Mouse (Mus musculus) v-Abl transformed pro-B cells (cell line): ENCODE results near the gene Fam57b.

Source experiments
- in situ Hi-C, 2 experiments: fragments of 400-800 bp; cut with MboI; formaldehyde crosslinking; loops; one replicate each; pipeline ENCODE4 v1.15.1; 2025; ENCODE audit not compliant: unreplicated experiment in 2 of 2

The Fam57b gene

DNA sequence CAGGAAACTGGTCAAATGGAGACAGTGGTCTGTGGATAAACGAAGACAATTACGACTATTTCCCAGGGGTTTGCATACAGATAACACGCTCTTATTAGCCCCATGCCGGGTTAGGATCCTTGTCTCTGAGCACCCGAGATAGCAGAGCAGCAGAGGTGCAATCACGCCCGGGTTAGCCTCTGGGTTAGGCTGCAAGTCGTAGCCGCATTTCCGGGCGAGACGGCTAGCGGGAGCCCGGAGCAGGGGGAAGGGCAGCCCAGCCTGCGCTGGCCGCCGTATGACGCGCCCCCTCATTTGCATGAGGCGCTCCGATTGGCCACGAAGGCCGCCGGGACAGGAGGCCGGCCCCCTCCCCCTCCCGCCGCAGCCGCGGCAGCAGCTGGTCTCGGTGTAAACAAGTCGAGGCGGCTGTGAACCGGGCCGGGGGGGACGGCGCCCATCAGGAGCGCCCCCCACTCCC is 20.8 kb upstream of the Fam57b start, which contains the start of gene Ypel3:
Gene Ypel3, plus strand, starts transcription at position 358 of the 460 bp plus-strand sequence.
- in situ Hi-C loops: loop anchor here in 1 of 2 experiments (5.0 kb wide), 1 partner anchor 74 kb away; no protein-coding TSS in a partner anchor

GRCm38 (mm10) chr7:126777476-126777875 is 20.0 kb upstream of the Fam57b start:
- in situ Hi-C loops: loop anchor here in 1 of 2 experiments (5.0 kb wide), 1 partner anchor 75 kb away; no protein-coding TSS in a partner anchor

DNA sequence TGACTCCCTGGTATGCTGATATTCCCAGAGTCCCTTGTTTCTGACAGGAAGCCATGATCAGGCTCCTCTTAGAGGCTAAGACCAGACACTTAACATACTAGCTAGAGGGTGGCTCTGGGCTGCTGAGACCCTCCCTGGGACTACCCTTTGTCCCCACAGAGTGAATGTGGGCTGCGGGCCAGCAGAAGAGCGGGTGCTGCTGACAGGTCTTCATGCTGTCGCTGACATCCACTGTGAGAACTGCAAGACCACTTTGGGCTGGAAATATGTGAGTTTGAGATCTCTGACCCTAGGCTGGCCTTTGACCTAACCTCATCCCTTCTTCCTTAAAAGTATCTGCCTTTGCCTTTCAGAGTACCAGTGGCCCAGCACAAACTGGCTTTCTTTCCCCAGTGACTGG is 19.3 kb upstream of the Fam57b start:
- in situ Hi-C loops: loop anchor here in 1 of 2 experiments (5.0 kb wide), 1 partner anchor 76 kb away; no protein-coding TSS in a partner anchor

DNA sequence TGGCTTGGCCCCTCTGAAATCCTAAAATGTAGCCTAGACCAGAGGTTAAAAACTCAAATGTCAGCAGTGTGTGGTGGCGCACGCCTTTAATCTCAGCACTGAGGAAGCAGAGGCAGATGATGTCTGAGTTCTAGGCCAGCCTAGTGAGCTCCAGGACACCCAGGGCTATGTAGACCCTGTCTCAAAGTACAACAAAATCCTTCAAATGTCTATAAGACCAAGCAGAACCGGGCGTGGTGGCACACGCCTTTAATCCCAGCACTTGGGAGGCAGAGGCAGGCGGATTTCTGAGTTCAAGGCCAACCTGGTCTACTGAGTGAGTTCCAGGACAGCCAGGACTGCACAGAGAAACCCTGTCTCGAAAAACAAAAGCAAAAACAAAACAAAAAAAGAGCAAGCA is 18.4 kb upstream of the Fam57b start:
- in situ Hi-C loops: loop anchor here in 1 of 2 experiments (5.0 kb wide), 1 partner anchor 77 kb away; no protein-coding TSS in a partner anchor

- in situ Hi-C loops: loop anchor here in 1 of 2 experiments (5.0 kb wide), 1 partner anchor 78 kb away; no protein-coding TSS in a partner anchor
These were observed 17.2 kb upstream of the Fam57b start for GRCm38 (mm10) chr7:126779983-126780970.

- in situ Hi-C loops: no loop called here
These were observed 16.4 kb upstream of the Fam57b start, which contains the start of gene Tbx6 for GRCm38 (mm10) chr7:126780971-126781635. Tbx6 (plus strand) TSS chr7:126781483.

- in situ Hi-C loops: no loop called here
These were observed 15.7 kb upstream of the Fam57b start for GRCm38 (mm10) chr7:126781661-126782370.

DNA sequence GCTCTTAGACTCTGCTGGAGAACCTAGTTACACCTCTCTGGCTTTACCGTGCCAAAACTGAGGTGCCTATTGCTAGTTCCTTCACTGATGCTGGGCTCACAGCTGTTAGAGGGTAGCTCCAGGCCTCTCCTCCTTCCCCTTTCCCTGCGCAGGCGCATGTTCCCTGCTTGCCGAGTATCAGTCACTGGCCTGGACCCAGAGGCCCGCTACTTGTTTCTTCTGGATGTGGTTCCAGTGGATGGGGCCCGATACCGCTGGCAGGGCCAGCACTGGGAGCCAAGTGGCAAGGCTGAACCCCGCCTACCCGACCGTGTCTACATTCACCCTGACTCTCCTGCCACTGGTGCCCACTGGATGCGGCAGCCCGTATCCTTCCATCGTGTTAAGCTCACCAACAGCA is 14.8 kb upstream of the Fam57b start:
- in situ Hi-C loops: no loop called here

DNA sequence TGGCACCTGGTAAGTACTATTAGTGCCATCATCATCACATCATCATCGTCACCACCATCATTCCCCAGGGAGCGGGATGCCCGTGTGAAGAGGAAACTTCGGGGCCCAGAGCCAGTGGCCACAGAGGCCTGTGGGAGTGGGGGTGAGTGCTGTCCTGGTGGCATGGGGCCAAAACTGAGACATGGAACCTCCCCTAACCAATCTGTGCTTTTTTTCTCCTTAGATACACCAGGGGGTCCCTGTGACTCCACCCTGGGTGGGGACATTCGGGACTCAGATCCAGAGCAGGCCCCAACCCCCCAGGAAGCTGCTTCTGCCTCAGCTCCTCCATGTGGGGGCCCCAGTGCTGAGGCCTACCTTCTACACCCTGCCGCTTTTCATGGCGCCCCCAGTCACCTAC is 13.0 kb upstream of the Fam57b start:
- in situ Hi-C loops: no loop called here

DNA sequence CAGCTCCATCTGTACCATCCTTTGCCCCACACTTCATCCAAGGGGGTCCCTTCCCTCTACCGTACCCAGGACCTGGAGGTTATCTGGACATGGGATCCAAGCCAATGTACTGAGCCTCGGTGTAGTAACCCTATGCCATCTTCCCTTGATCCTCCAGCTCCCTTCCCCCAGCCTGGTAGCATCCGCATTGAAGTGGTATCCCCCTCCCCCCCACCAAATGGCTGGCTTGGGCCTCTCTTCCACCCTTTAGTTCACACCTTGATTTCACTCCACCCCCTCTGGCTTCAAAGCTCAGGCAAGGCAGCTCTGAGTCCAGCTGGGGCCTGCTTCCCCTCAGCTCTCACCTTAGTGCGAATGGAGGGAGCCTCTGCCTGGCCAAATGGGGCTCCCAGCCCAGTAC is 12.4 kb upstream of the Fam57b start:
- in situ Hi-C loops: no loop called here

DNA sequence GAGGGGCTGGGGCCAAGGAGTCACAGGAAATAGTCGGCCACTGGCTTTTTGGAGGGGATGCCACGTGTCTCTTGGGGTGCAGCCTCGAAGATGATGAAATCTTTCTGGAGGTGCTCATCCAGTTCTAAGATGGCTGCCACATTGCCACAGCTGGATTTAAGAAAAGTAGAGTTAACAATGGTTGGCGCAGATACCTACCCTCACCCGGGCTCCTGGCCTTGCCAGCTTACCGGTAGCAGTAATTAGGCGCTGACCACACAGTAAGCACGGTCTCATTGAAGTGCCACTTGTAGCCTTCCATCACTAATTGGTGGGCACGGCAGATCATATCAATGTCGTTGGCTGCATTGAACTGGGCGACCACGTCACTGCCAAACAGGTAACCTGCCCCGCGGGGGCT is 11.3 kb upstream of the Fam57b start:
- in situ Hi-C loops: no loop called here

- in situ Hi-C loops: no loop called here
These were observed 8.3 kb upstream of the Fam57b start for GRCm38 (mm10) chr7:126789141-126789540.

DNA sequence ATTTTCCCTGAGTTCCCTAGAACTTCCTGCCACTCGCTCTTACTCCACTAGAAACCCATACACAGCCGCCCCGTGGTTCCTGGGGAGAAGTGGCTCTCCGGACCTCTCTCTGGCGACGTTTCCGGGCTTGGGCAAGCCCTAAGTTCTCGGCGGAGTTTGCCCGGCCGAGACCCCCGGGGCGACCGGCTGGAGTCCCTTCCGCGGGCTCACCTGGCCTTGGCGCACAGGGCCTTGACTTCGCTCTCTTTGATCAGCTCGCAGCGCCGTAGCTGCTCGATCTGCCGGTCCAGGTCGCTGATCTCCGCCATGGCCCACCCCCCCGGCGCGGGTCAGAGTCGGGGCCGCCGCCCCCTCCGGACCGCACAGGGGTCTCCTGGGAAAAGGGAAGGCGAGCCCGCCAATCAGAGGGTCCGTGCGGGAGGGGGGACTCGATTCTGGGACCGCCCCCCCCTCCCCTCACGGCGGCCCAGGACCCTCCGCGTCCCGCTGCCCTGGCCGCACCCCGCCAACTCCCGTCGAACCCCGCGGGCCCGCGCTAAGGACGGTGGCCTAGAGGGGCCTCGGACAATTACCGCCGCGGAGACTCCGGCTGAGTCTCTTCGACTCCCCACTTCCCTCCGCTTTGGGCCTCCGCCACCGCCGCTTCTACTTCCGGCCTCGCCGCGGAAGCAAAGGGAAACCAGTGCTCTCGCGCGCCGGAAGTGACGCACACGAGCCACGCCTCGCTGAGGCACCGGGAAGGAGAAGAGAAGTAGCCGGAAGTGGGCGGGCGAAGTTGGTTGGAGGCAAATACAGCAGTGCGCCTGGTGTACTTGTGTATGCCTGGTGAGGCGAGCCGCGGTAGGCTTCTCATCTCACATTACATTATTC is 5.4 kb upstream of the Fam57b start, which contains the start of gene Ppp4c:
Gene Ppp4c, minus strand, starts transcription at position 646 of the 870 bp plus-strand sequence.
- in situ Hi-C loops: no loop called here

- in situ Hi-C loops: no loop called here
These were observed 4.6 kb upstream of the Fam57b start for GRCm38 (mm10) chr7:126792721-126793443.

DNA sequence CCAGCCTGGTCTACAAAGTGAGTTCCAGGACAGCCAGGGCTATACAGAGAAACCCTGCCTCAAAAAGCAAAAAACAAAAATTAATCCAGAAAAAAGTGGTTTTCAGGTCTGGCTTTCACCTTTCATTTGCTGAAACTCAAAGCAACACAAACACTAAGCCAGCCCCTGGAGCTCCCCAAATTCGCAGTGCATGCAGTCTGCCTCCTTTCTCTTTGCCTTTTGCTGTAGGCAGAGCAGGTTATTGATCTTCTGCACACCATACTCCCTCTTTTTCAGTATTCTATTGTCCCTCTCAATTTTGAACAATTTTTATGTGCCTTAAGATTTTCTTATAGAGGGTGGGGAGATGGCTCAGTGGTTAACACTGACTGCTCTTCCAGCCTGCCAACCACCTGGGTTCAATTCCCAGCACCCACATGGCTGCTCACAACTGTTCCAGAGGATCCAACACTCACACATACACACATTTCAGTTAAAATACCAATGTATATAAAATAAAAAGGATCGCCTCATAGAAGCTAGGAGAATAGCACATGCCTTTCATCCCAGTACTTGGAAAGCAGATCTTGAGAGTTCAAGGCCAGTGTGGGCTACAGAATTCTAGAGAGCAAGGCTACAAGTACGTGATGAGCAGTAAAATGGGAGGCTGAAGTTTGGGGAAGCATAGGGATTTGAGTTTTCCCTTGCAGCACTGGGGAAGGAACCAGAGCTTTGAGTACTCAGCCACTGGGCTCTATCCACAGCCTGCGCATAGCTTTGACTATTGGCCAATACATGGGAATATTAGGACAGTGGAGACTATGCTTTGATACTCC is 3.8 kb upstream of the Fam57b start:
- in situ Hi-C loops: no loop called here

GRCm38 (mm10) chr7:126794271-126794605 is 3.2 kb upstream of the Fam57b start:
- in situ Hi-C loops: no loop called here

GRCm38 (mm10) chr7:126795387-126796317 is 1.8 kb upstream of the Fam57b start:
- in situ Hi-C loops: no loop called here
